Mouse (Mus musculus): ENCODE measurements around the gene Rhoh.

GRCm38 (mm10) chr5:65926666-65927065, 65.7 kb downstream of the Rhoh start:
- no peak for TF ChIP-seq CTCF (IDR thresholded peaks at IDR 0.05)
- TF ChIP-seq EP300 (IDR thresholded peaks at IDR 0.05): no peak

All from lung, postnatal 0 days (tissue).